Mouse (Mus musculus) CH12.LX (cell line): ENCODE data around the gene Fyb. TPM values are rescaled to one million over a fixed set of nuclear protein-coding genes. Genes with fewer than 3 reads are reported as not detected.

Source experiments
- DNase-seq: peaks from one replicate; pipeline ENCODE4 v3.0.0-alpha.2; 2013; ENCODE audit errors: extremely low read depth
- H3K27ac ChIP-seq: 2 replicates; pipeline ENCODE4 v1.5.1; 2012; ENCODE audit warnings: low read depth, mild to moderate bottlenecking, control low read depth, moderate library complexity; ENCODE audit not compliant: insufficient read depth
- H3K27me3 ChIP-seq: replicated peaks from 2 replicates; pipeline ENCODE3; 2012; ENCODE audit warnings: inconsistent platforms
- H3K36me3 ChIP-seq, 2 experiments: replicated peaks in 1 of 2; 2 replicates each; pipeline versions ENCODE3 to v1.6.1; 2012; ENCODE audit warnings: inconsistent platforms in 1 of 2, low read length in 1 of 2, mild to moderate bottlenecking in 1 of 2, mixed read lengths in 1 of 2, moderate library complexity in 1 of 2; ENCODE audit not compliant: control insufficient read depth in 1 of 2, insufficient read depth in 1 of 2
- H3K4me1 ChIP-seq, 2 experiments: 2 replicates each; pipeline ENCODE4 v1.6.1; 2012; ENCODE audit warnings: inconsistent platforms in 1 of 2, moderate library complexity in 1 of 2; ENCODE audit not compliant: insufficient read depth in 2 of 2, control insufficient read depth in 1 of 2
- H3K4me2 ChIP-seq: 2 replicates; pipeline ENCODE4 v1.6.1; 2012; ENCODE audit warnings: low read depth, mild to moderate bottlenecking, control low read depth; ENCODE audit not compliant: poor library complexity, insufficient read depth, severe bottlenecking
- H3K4me3 ChIP-seq, 3 experiments: fragments of 150-350 bp in 1 of 3; sonication (generic) in 1 of 3; replicated peaks in 1 of 3; 2 replicates each; pipeline versions ENCODE3 to v1.5.1; 2011 to 2012; ENCODE audit warnings: low read depth in 2 of 3, low read length in 2 of 3, mild to moderate bottlenecking in 2 of 3, moderate library complexity in 2 of 3, control low read depth in 1 of 3, improper control_type of control experiment in 1 of 3, inconsistent platforms in 1 of 3, mixed read lengths in 1 of 3; ENCODE audit not compliant: poor library complexity in 1 of 3
- H3K79me2 ChIP-seq: replicated peaks from 2 replicates; pipeline ENCODE4 v1.6.1; 2012; ENCODE audit warnings: mild to moderate bottlenecking, moderate library complexity; ENCODE audit not compliant: control insufficient read depth, poor library complexity, insufficient read depth, severe bottlenecking; ENCODE audit errors: extremely low read depth
- H3K9ac ChIP-seq: 2 replicates; pipeline ENCODE4 v1.6.1; 2012; ENCODE audit warnings: low read depth, mild to moderate bottlenecking, control low read depth, moderate library complexity; ENCODE audit not compliant: insufficient read depth
- H3K9me3 ChIP-seq: replicated peaks from 2 replicates; pipeline ENCODE3; 2012; ENCODE audit warnings: low read length, inconsistent platforms, mixed read lengths
- BHLHE40 ChIP-seq: IDR thresholded peaks from 2 replicates; pipeline ENCODE4 v1.6.1; 2011; ENCODE audit warnings: mild to moderate bottlenecking, low read depth, low read length, improper control_type of control experiment
- E2F4 ChIP-seq: IDR thresholded peaks from 2 replicates; pipeline ENCODE4 v1.6.1; 2011; ENCODE audit warnings: low read depth, low read length, improper control_type of control experiment; ENCODE audit not compliant: insufficient replicate concordance
- ELF1 ChIP-seq: IDR thresholded peaks from 2 replicates; pipeline ENCODE4 v1.6.1; 2014; ENCODE audit warnings: low read depth, mild to moderate bottlenecking, inconsistent platforms, low read length, improper control_type of control experiment
- EP300 ChIP-seq: IDR thresholded peaks from 2 replicates; pipeline ENCODE4 v1.6.1; 2011; ENCODE audit warnings: low read length, improper control_type of control experiment
- ETS1 ChIP-seq: conservative IDR thresholded peaks from 2 replicates; pipeline ENCODE4 v1.6.1; 2012; ENCODE audit warnings: low read depth, mild to moderate bottlenecking, inconsistent platforms, low read length, improper control_type of control experiment, moderate library complexity
- GABPA ChIP-seq: IDR thresholded peaks from 2 replicates; pipeline ENCODE4 v1.6.1; 2012; ENCODE audit warnings: low read depth, low read length, improper control_type of control experiment, inconsistent platforms; ENCODE audit not compliant: insufficient replicate concordance
- IRF4 ChIP-seq: IDR thresholded peaks from 2 replicates; pipeline ENCODE4 v1.6.1; 2014; ENCODE audit warnings: low read depth, mild to moderate bottlenecking, inconsistent platforms, low read length, improper control_type of control experiment
- JUN ChIP-seq: IDR thresholded peaks from 2 replicates; pipeline ENCODE4 v1.6.1; 2011; ENCODE audit warnings: low read depth, mild to moderate bottlenecking, low read length, improper control_type of control experiment, moderate library complexity; ENCODE audit not compliant: insufficient read depth
- JUND ChIP-seq: conservative IDR thresholded peaks from 2 replicates; pipeline ENCODE4 v1.6.1; 2011; ENCODE audit warnings: low read depth, low read length, improper control_type of control experiment
- MAFK ChIP-seq: IDR thresholded peaks from 2 replicates; pipeline ENCODE4 v1.6.1; 2011; ENCODE audit warnings: low read length, improper control_type of control experiment; ENCODE audit not compliant: insufficient replicate concordance
- MAX ChIP-seq: IDR thresholded peaks from 2 replicates; pipeline ENCODE4 v1.6.1; 2011; ENCODE audit warnings: low read length, improper control_type of control experiment
- MXI1 ChIP-seq: IDR thresholded peaks from 2 replicates; pipeline ENCODE4 v1.6.1; 2011; ENCODE audit warnings: mild to moderate bottlenecking, low read depth, low read length, improper control_type of control experiment
- NRF1 ChIP-seq: IDR thresholded peaks from 2 replicates; pipeline ENCODE4 v1.6.1; 2014; ENCODE audit warnings: low read depth, mild to moderate bottlenecking, inconsistent platforms, low read length, improper control_type of control experiment, moderate library complexity
- PAX5 ChIP-seq: IDR thresholded peaks from 2 replicates; pipeline ENCODE4 v1.6.1; 2012; ENCODE audit warnings: low read length, inconsistent platforms, mixed read lengths
- POLR2A ChIP-seq: IDR thresholded peaks from 2 replicates; pipeline ENCODE4 v1.6.1; 2011; ENCODE audit warnings: low read depth, mild to moderate bottlenecking, improper control_type of control experiment, low read length
- POLR2AphosphoS2 ChIP-seq: IDR thresholded peaks from 2 replicates; pipeline ENCODE4 v1.6.1; 2011; ENCODE audit warnings: low read depth, low read length, improper control_type of control experiment
- RAD21 ChIP-seq: IDR thresholded peaks from 2 replicates; pipeline ENCODE4 v1.6.1; 2011; ENCODE audit warnings: low read depth, mild to moderate bottlenecking, low read length, improper control_type of control experiment, moderate library complexity
- RCOR1 ChIP-seq: conservative IDR thresholded peaks from 2 replicates; pipeline ENCODE4 v1.6.1; 2012; ENCODE audit warnings: low read depth, mild to moderate bottlenecking, inconsistent platforms, low read length, improper control_type of control experiment
- SIN3A ChIP-seq: IDR thresholded peaks from 2 replicates; pipeline ENCODE4 v1.6.1; 2012; ENCODE audit warnings: low read length, improper control_type of control experiment, inconsistent platforms
- SMC3 ChIP-seq: IDR thresholded peaks from 2 replicates; pipeline ENCODE4 v1.6.1; 2011; ENCODE audit warnings: low read depth, low read length, improper control_type of control experiment
- USF1 ChIP-seq: IDR thresholded peaks from 2 replicates; pipeline ENCODE4 v1.6.1; 2014; ENCODE audit warnings: low read depth, mild to moderate bottlenecking, inconsistent platforms, low read length, improper control_type of control experiment
- USF2 ChIP-seq: conservative IDR thresholded peaks from 2 replicates; pipeline ENCODE4 v1.6.1; 2011; ENCODE audit warnings: low read depth, low read length, improper control_type of control experiment
- ZC3H11A ChIP-seq: IDR thresholded peaks from 2 replicates; pipeline ENCODE4 v1.6.1; 2012; ENCODE audit warnings: low read depth, mild to moderate bottlenecking, inconsistent platforms, low read length, improper control_type of control experiment
- ZKSCAN1 ChIP-seq: IDR thresholded peaks from 2 replicates; pipeline ENCODE4 v1.6.1; 2012; ENCODE audit warnings: low read depth, inconsistent platforms, low read length, improper control_type of control experiment, borderline replicate concordance
- ZMIZ1 ChIP-seq: IDR thresholded peaks from 2 replicates; pipeline ENCODE4 v1.6.1; 2012; ENCODE audit warnings: low read depth, mild to moderate bottlenecking, inconsistent platforms, low read length, improper control_type of control experiment
- ZNF384 ChIP-seq: IDR thresholded peaks from 2 replicates; pipeline ENCODE4 v1.6.1; 2012; ENCODE audit warnings: low read depth, low read length, improper control_type of control experiment, inconsistent platforms
- dilution Hi-C: fragments of 300-500 bp; cut with MboI; formaldehyde crosslinking; loops from 2 replicates; pipeline ENCODE4 v1.14.3; 2020; ENCODE audit warnings: low sequenced_read_pairs; ENCODE audit not compliant: extremely low pct_unique_long_range_greater_than_20kb, extremely low pct_ligation_motif_present
- in situ Hi-C: fragments of 300-500 bp; cut with MboI; formaldehyde crosslinking; loops from 3 replicates; pipeline ENCODE4 v1.14.3; 2019; ENCODE audit warnings: low sequenced_read_pairs, low pct_ligation_motif_present, low pct_unique_long_range_greater_than_20kb, mixed read lengths
- polyA plus RNA-seq: library from polyadenylated mRNA; unstranded; fragments of >175 nt; gene quantifications from 2 replicates; pipeline ENCODE4 v1.2.1, GENCODE M21; 2012; ENCODE audit warnings: low read depth; ENCODE audit not compliant: insufficient read length
- total RNA-seq, 2 experiments: library from RNA; depleted of rRNA; stranded (reverse); fragments of 300-350 nt in 1 of 2; fragments of >200 nt in 1 of 2; gene quantifications; 2 replicates each; pipeline ENCODE4 v1.2.3; 2012 to 2014

Fyb gene
- total and polyA plus RNA-seq, 3 experiments = 17.6 to 60.1 (median 32.2) TPM

DNA sequence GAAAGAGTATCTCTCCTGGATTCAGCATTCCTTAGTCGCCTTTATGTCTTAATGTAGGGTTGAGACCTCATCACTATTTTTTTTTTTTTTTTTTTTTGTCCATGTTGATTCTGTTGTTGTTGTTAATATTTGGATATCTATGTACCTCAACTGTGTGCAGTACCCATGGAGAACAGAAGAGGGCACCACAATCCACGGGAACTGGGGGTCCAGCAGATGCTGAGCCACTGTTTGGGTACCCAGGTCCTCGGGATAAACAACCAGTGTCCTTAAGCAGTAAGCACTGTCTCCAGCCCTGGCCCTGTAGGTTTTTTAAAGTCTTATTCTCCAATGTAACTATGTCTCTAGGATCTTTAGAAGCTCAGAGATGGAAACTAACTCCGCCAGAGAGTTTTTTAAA, 43.2 kb downstream of the Fyb start:
- no peaks in the 10 kb centered on the region for H3K27me3 ChIP-seq
- no peak overlapping the region for H3K4me2 ChIP-seq
- H3K9me3 ChIP-seq = no peaks in the 10 kb centered on the region
- no peak overlapping the region for H3K4me3 ChIP-seq
- peaks cover 12 to 25% of the 10 kb centered on the region in 2 experiments for H3K4me1 ChIP-seq
- H3K9ac ChIP-seq = no peak overlapping the region
- no peaks in the 10 kb centered on the region for H3K36me3 ChIP-seq
- in situ Hi-C loops (loop anchor here (10.0 kb wide), 1 partner anchor 61 kb away; no protein-coding TSS in a partner anchor), dilution Hi-C loops (no loop called here)
- no peak for DNase-seq
- no peak overlapping the region for H3K27ac ChIP-seq
- no peaks in the 10 kb centered on the region; the same call in 1 of the 2 replicates for H3K79me2 ChIP-seq
- TF ChIP-seq SIN3A = no peak
- TF ChIP-seq POLR2A = no peak
- no peak for TF ChIP-seq POLR2AphosphoS2
- TF ChIP-seq E2F4 = no peak
- no peak for TF ChIP-seq USF1
- TF ChIP-seq GABPA = no peak
- no peak for TF ChIP-seq MAFK
- TF ChIP-seq RAD21 = no peak
- TF ChIP-seq ELF1 = no peak

DNA sequence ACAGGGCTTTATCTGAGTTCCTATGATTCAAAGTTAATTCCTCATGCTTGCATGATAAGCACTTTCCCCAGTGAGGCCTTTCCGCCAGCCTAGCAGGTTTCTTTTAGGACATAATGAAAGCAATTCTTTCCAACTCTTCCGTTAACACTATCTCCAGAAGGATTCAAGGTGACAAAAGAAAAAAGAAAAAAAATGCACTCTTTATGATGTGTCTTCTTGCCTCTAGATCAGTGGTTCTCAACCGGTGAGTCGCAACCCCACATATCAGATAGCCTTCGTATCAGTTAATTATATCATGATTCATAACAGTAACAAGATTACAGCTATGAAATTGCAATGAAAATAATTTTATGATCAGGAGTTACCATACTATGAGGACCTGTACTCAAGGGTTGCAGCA, 45.3 kb downstream of the Fyb start:
- H3K27ac ChIP-seq = no peak overlapping the region
- no peak for TF ChIP-seq SMC3
- no peak for TF ChIP-seq ZNF384
- no peak for TF ChIP-seq GABPA
- TF ChIP-seq POLR2AphosphoS2 = no peak
- no peak for TF ChIP-seq MAX
- TF ChIP-seq EP300 = no peak
- no peak for TF ChIP-seq PAX5
- no peak for TF ChIP-seq NRF1
- TF ChIP-seq BHLHE40 = no peak
- no peak for TF ChIP-seq ETS1
- TF ChIP-seq IRF4 = no peak
- no peak for TF ChIP-seq E2F4
- TF ChIP-seq ZC3H11A = no peak
- TF ChIP-seq JUN = no peak
- TF ChIP-seq ZMIZ1 = no peak
- TF ChIP-seq MXI1 = no peak
- TF ChIP-seq USF2 = no peak
- TF ChIP-seq ZKSCAN1 = no peak
- TF ChIP-seq RCOR1 = no peak
- TF ChIP-seq JUND = no peak
- in situ Hi-C loops (loop anchor here (10.0 kb wide), 1 partner anchor 63 kb away; no protein-coding TSS in a partner anchor), dilution Hi-C loops (no loop called here)
- no peaks in the 10 kb centered on the region for H3K27me3 ChIP-seq
- no peak overlapping the region for H3K4me3 ChIP-seq
- DNase-seq = no peak
- H3K4me1 ChIP-seq = peaks cover 12 to 25% of the 10 kb centered on the region in 2 experiments
- H3K4me2 ChIP-seq = no peak overlapping the region
- no peaks in the 10 kb centered on the region for H3K9me3 ChIP-seq
- H3K9ac ChIP-seq = no peak overlapping the region
- H3K79me2 ChIP-seq = no peaks in the 10 kb centered on the region; the same call in 1 of the 2 replicates
- no peaks in the 10 kb centered on the region for H3K36me3 ChIP-seq
